Mouse (Mus musculus): ENCODE data around the gene Ssr2. TPM values are rescaled to one million over a fixed set of nuclear protein-coding genes. Genes with fewer than 3 reads are reported as not detected.

The Ssr2 gene
- 80.4 TPM for polyA plus RNA-seq (2015; fragmentation: Illumina TruSeq; extraction: RNeasy Lipid Tissue Mini Kit (QIAGEN cat#74804); ENCODE audit: insufficient read depth, low read depth, low replicate concordance)

GRCm38 (mm10) chr3:88575540-88575939, at the start of gene Ssr2:
Ssr2 (plus strand) TSS chr3:88575876.

GRCm38 (mm10) chr3:88532299-88532674, 43.4 kb upstream of the Ssr2 start, which contains the start of gene Mex3a:
Mex3a (plus strand) TSS chr3:88532395.

GRCm38 (mm10) chr3:88548180-88548917, 27.3 kb upstream of the Ssr2 start, which contains the start of gene Rab25:
Rab25 (minus strand) TSS chr3:88548300.

GRCm38 (mm10) chr3:88552676-88553524, 22.8 kb upstream of the Ssr2 start, which contains the start of gene Lamtor2:
Lamtor2 (minus strand) TSS chr3:88553074.

GRCm38 (mm10) chr3:88553525-88553879, 22.2 kb upstream of the Ssr2 start, which contains the start of gene Ubqln4:
Ubqln4 (plus strand) TSS chr3:88553758.

GRCm38 (mm10) chr3:88605666-88606065, 30.0 kb downstream of the Ssr2 start, which contains the start of gene Arhgef2:
Arhgef2 (plus strand) TSS chr3:88605966.

Other genes starting within 250 kb of the Ssr2 start
- 0.63 TPM for gene Tmem79, start 239.7 kb upstream of the Ssr2 start, polyA plus RNA-seq (2015; fragmentation: Illumina TruSeq; extraction: RNeasy Lipid Tissue Mini Kit (QIAGEN cat#74804); ENCODE audit: insufficient read depth, low read depth, low replicate concordance)
- 19.8 TPM for gene Smg5, start 239.6 kb upstream of the Ssr2 start, polyA plus RNA-seq (2015; fragmentation: Illumina TruSeq; extraction: RNeasy Lipid Tissue Mini Kit (QIAGEN cat#74804); ENCODE audit: insufficient read depth, low read depth, low replicate concordance)
- 3.1 TPM for gene Paqr6, start 211.3 kb upstream of the Ssr2 start, polyA plus RNA-seq (2015; fragmentation: Illumina TruSeq; extraction: RNeasy Lipid Tissue Mini Kit (QIAGEN cat#74804); ENCODE audit: insufficient read depth, low read depth, low replicate concordance)
- 24.3 TPM for gene Bglap3, start 203.1 kb upstream of the Ssr2 start, polyA plus RNA-seq (2015; fragmentation: Illumina TruSeq; extraction: RNeasy Lipid Tissue Mini Kit (QIAGEN cat#74804); ENCODE audit: insufficient read depth, low read depth, low replicate concordance)
- not detected for gene Bglap2, start 197.2 kb upstream of the Ssr2 start, polyA plus RNA-seq (2015; fragmentation: Illumina TruSeq; extraction: RNeasy Lipid Tissue Mini Kit (QIAGEN cat#74804); ENCODE audit: insufficient read depth, low read depth, low replicate concordance)
- gene Bglap, start 191.4 kb upstream of the Ssr2 start, polyA plus RNA-seq (2015; fragmentation: Illumina TruSeq; extraction: RNeasy Lipid Tissue Mini Kit (QIAGEN cat#74804); ENCODE audit: insufficient read depth, low read depth, low replicate concordance): not detected
- 2.7 TPM for gene Pmf1, start 165.5 kb upstream of the Ssr2 start, polyA plus RNA-seq (2015; fragmentation: Illumina TruSeq; extraction: RNeasy Lipid Tissue Mini Kit (QIAGEN cat#74804); ENCODE audit: insufficient read depth, low read depth, low replicate concordance)
- 5.0 TPM for gene Slc25a44, start 150.7 kb upstream of the Ssr2 start, polyA plus RNA-seq (2015; fragmentation: Illumina TruSeq; extraction: RNeasy Lipid Tissue Mini Kit (QIAGEN cat#74804); ENCODE audit: insufficient read depth, low read depth, low replicate concordance)
- 8.8 TPM for gene Sema4a, start 114.7 kb upstream of the Ssr2 start, polyA plus RNA-seq (2015; fragmentation: Illumina TruSeq; extraction: RNeasy Lipid Tissue Mini Kit (QIAGEN cat#74804); ENCODE audit: insufficient read depth, low read depth, low replicate concordance)
- 18.2 TPM for gene Lmna, start 65.9 kb upstream of the Ssr2 start, polyA plus RNA-seq (2015; fragmentation: Illumina TruSeq; extraction: RNeasy Lipid Tissue Mini Kit (QIAGEN cat#74804); ENCODE audit: insufficient read depth, low read depth, low replicate concordance)
- gene Mex3a, start 43.5 kb upstream of the Ssr2 start, polyA plus RNA-seq (2015; fragmentation: Illumina TruSeq; extraction: RNeasy Lipid Tissue Mini Kit (QIAGEN cat#74804); ENCODE audit: insufficient read depth, low read depth, low replicate concordance): 0.13 TPM
- gene Rab25, start 27.6 kb upstream of the Ssr2 start, polyA plus RNA-seq (2015; fragmentation: Illumina TruSeq; extraction: RNeasy Lipid Tissue Mini Kit (QIAGEN cat#74804); ENCODE audit: insufficient read depth, low read depth, low replicate concordance): 9.4 TPM
- gene Lamtor2, start 22.8 kb upstream of the Ssr2 start, polyA plus RNA-seq (2015; fragmentation: Illumina TruSeq; extraction: RNeasy Lipid Tissue Mini Kit (QIAGEN cat#74804); ENCODE audit: insufficient read depth, low read depth, low replicate concordance): 43.4 TPM
- 17.2 TPM for gene Ubqln4, start 22.1 kb upstream of the Ssr2 start, polyA plus RNA-seq (2015; fragmentation: Illumina TruSeq; extraction: RNeasy Lipid Tissue Mini Kit (QIAGEN cat#74804); ENCODE audit: insufficient read depth, low read depth, low replicate concordance)
- gene Arhgef2, start 30.1 kb downstream of the Ssr2 start, polyA plus RNA-seq (2015; fragmentation: Illumina TruSeq; extraction: RNeasy Lipid Tissue Mini Kit (QIAGEN cat#74804); ENCODE audit: insufficient read depth, low read depth, low replicate concordance): 23.6 TPM
- gene Rxfp4, start 77.3 kb downstream of the Ssr2 start, polyA plus RNA-seq (2015; fragmentation: Illumina TruSeq; extraction: RNeasy Lipid Tissue Mini Kit (QIAGEN cat#74804); ENCODE audit: insufficient read depth, low read depth, low replicate concordance): not detected
- 16.3 TPM for gene Khdc4, start 109.9 kb downstream of the Ssr2 start, polyA plus RNA-seq (2015; fragmentation: Illumina TruSeq; extraction: RNeasy Lipid Tissue Mini Kit (QIAGEN cat#74804); ENCODE audit: insufficient read depth, low read depth, low replicate concordance)
- gene Rit1, start 141.0 kb downstream of the Ssr2 start, polyA plus RNA-seq (2015; fragmentation: Illumina TruSeq; extraction: RNeasy Lipid Tissue Mini Kit (QIAGEN cat#74804); ENCODE audit: insufficient read depth, low read depth, low replicate concordance): 10.9 TPM
- gene Syt11, start 199.3 kb downstream of the Ssr2 start, polyA plus RNA-seq (2015; fragmentation: Illumina TruSeq; extraction: RNeasy Lipid Tissue Mini Kit (QIAGEN cat#74804); ENCODE audit: insufficient read depth, low read depth, low replicate concordance): 3.0 TPM

All from pancreas, adult 10 weeks (tissue).